Mouse (Mus musculus) bone marrow, adult 2 months (tissue): Measurements from ENCODE around the gene Slc22a23.

ENCODE experiments used
- CTCF ChIP-seq: fragments of 200-500 bp; IDR thresholded peaks from 2 replicates; pipeline ENCODE4 v1.5.1; 2011; ENCODE audit warnings: low read length, control low read depth; ENCODE audit not compliant: control insufficient read depth, insufficient read depth
- POLR2A ChIP-seq: fragments of 200-500 bp; IDR thresholded peaks from 2 replicates; pipeline ENCODE4 v1.6.1; 2011; ENCODE audit warnings: low read depth, mild to moderate bottlenecking, control low read depth, low read length, borderline replicate concordance; ENCODE audit not compliant: control insufficient read depth

DNA sequence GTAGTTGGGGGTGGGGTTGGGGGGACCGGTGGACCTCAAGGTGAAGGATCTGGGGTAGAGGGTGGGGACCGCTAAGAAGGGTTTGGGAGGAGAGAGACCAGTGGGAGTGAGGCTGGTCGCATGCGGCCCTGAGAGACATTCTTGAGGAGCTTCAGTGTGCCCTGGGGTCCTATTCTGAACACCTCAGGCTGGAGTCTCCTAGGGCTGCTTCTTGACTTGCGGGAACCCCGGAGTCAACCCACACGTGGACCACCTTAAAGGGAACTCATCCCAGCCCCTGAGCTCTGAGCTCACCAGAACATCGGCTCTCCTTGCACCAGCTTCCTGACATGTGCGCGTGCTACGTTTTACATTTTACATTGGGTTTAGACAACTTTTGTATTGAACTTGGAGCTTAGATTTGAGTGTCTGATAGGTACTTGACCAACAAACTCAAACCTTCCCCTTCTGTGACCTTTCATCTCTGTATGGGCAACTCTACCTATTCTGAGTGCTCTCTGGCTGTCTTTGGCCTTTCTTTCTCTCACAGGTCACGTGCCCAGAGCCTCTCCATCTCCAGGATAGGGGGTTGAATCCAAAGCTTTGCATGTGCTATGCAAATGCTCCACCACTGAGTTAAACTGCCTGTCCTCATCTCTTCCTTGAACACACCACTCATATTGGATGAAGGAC, 181.5 kb downstream of the Slc22a23 start:
- no peak for TF ChIP-seq POLR2A
- TF ChIP-seq CTCF: no peak
